Mouse (Mus musculus) bone marrow macrophage, adult 2 months (primary cell): Measurements from ENCODE around the gene Acoxl. TPM values are rescaled to one million over a fixed set of nuclear protein-coding genes. Genes with fewer than 3 reads are reported as not detected.
A peak's percentile ranks its signal among the peaks of the same experiment; 100 is the strongest.

Source experiments
- H3K27ac ChIP-seq: 2 replicates; pipeline ENCODE4 v1.5.1; 2012; ENCODE audit warnings: low read depth, low read length; ENCODE audit not compliant: insufficient read depth
- H3K4me1 ChIP-seq: 2 replicates; pipeline ENCODE4 v1.6.1; 2012; ENCODE audit warnings: low read length; ENCODE audit not compliant: control insufficient read depth, insufficient read depth
- H3K4me3 ChIP-seq: 2 replicates; pipeline ENCODE4 v1.5.1; 2012; ENCODE audit warnings: mild to moderate bottlenecking, low read length, moderate library complexity; ENCODE audit not compliant: insufficient read depth
- CTCF ChIP-seq: IDR thresholded peaks from 2 replicates; pipeline ENCODE4 v1.5.1; 2012; ENCODE audit warnings: low read depth, mild to moderate bottlenecking, low read length, moderate library complexity
- POLR2A ChIP-seq: IDR thresholded peaks from 2 replicates; pipeline ENCODE4 v1.6.1; 2012; ENCODE audit warnings: mild to moderate bottlenecking, low read depth, low read length, borderline replicate concordance
- polyA plus RNA-seq: library from polyadenylated mRNA; stranded (reverse); fragments of >200 nt; gene quantifications from 2 replicates; pipeline ENCODE4 v1.2.4, GENCODE M21; 2012; ENCODE audit not compliant: missing spikeins, insufficient read depth, insufficient read length

Gene Acoxl
- polyA plus RNA-seq, 1 experiment = not detected

GRCm38 (mm10) chr2:127916804-127917410 lies 78.2 kb downstream of the Acoxl start:
- no peak for TF ChIP-seq POLR2A
- H3K27ac ChIP-seq = no peak overlapping the region
- H3K4me3 ChIP-seq = no peak overlapping the region

DNA sequence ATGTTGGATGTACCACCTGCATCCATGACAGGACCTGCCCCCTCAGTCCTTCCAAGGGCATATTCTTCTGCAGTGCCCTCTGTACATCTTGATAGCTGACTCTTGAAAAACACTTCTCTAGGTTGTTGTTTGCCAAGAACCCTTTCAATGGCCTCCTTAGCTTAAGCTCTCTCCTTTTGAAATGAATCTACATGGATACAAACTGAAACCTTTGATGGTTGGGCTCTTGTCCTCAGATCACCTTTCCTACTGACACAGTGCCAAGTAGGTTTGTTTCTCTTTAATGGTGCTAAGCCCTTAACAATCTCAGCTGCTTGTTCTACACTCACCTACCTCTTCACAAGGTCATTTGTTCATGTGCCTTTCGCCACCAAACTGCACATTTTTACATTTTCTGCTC lies 81.1 kb downstream of the Acoxl start:
- no peak for TF ChIP-seq POLR2A
- TF ChIP-seq CTCF = no peak
- Histone ChIP-seq H3K27ac (no peak overlapping the region), H3K4me3 (no peak overlapping the region), H3K4me1 (peaks cover 2% of the 10 kb centered on the region)

More at GRCm38 (mm10) chr2:127916804-127917410, 78.2 kb downstream of the Acoxl start:
- no peaks in the 10 kb centered on the region for H3K4me1 ChIP-seq

- TF ChIP-seq POLR2A (no peak), CTCF (no peak)
- Histone ChIP-seq H3K27ac (no peak overlapping the region), H3K4me3 (no peak overlapping the region), H3K4me1 (peaks cover 3% of the 10 kb centered on the region)
Observed at GRCm38 (mm10) chr2:127922036-127922901, 83.6 kb downstream of the Acoxl start.

- H3K27ac ChIP-seq = no peak overlapping the region
- no peak overlapping the region for H3K4me3 ChIP-seq
- no peak for TF ChIP-seq CTCF
- TF ChIP-seq POLR2A = no peak
- H3K4me1 ChIP-seq = peaks cover 12% of the 10 kb centered on the region
Observed at GRCm38 (mm10) chr2:127923077-127923680, 84.5 kb downstream of the Acoxl start.

GRCm38 (mm10) chr2:127926679-127927324 lies 88.1 kb downstream of the Acoxl start:
- TF ChIP-seq POLR2A = no peak
- Histone ChIP-seq H3K4me3 (no peak overlapping the region), H3K27ac (no peak overlapping the region), H3K4me1 (peaks cover 28% of the 10 kb centered on the region)

GRCm38 (mm10) chr2:127927452-127928273 lies 89.0 kb downstream of the Acoxl start:
- H3K4me1 ChIP-seq = peaks cover 28% of the 10 kb centered on the region
- H3K27ac ChIP-seq = no peak overlapping the region
- no peak overlapping the region for H3K4me3 ChIP-seq
- TF ChIP-seq CTCF (no peak), POLR2A (no peak)

DNA sequence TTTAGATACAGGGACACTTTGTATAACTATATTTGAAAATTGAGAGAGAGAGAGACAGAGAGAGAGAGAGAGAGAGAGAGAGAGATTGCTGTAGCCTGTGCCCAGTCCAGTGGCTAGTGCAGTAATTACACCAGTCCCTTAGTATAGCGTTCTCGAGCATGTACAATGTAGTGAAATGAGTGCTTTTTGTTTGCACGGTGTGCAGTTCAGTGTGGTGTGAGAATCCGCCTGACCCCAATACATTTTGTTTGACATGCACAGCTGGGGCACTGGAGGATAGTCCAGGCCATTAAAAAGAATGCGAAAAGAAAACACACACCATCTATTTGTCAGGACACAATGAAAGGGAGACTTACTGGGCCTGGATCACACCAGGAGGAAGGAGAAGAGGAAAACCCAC lies 89.6 kb downstream of the Acoxl start:
- no peak for TF ChIP-seq POLR2A
- no peak for TF ChIP-seq CTCF
- Histone ChIP-seq H3K4me3 (no peak overlapping the region), H3K4me1 (peaks cover 31% of the 10 kb centered on the region), H3K27ac (no peak overlapping the region)

DNA sequence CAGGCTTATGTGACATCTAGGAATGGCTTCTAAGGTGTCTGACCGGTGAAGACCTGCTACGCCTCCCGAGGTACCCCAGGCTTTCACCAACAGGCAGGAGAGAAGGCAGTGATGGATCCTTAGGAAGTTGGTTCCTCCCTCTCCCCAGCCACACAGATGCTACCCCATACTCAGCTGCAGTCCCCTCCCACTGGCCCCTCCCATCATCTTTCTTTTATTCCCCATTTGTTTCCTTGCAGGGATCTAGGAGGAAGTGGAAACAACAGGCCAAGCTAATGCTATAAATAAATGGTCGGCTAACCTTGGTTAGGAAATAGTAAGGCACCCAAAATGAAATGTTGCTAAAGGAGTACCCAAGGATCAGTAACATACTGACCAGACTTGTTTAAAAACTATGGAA lies 90.2 kb downstream of the Acoxl start:
- Histone ChIP-seq H3K27ac (peak overlapping the region; percentile 61), H3K4me3 (no peak overlapping the region), H3K4me1 (peaks cover 33% of the 10 kb centered on the region)
- TF ChIP-seq CTCF (no peak), POLR2A (no peak)

GRCm38 (mm10) chr2:127929939-127930715 lies 91.5 kb downstream of the Acoxl start:
- Histone ChIP-seq H3K4me3 (no peak overlapping the region), H3K4me1 (peaks cover 33% of the 10 kb centered on the region), H3K27ac (no peak overlapping the region)
- no peak for TF ChIP-seq CTCF
- TF ChIP-seq POLR2A = no peak
